Mouse (Mus musculus) erythroblast, embryonic 14.5 days (primary cell): Measurements from ENCODE around the gene Pfkfb4. TPM values are rescaled to one million over a fixed set of nuclear protein-coding genes. Genes with fewer than 3 reads are reported as not detected.

Experiments
- H3K27me3 ChIP-seq: 2 replicates; pipeline ENCODE4 v1.6.1; 2012; ENCODE audit warnings: inconsistent platforms; ENCODE audit not compliant: control insufficient read depth
- H3K36me3 ChIP-seq: 2 replicates; pipeline ENCODE4 v1.6.1; 2012; ENCODE audit warnings: mild to moderate bottlenecking, inconsistent platforms; ENCODE audit not compliant: control insufficient read depth
- H3K4me1 ChIP-seq: 2 replicates; pipeline ENCODE4 v1.6.1; 2012; ENCODE audit warnings: inconsistent platforms; ENCODE audit not compliant: control insufficient read depth
- H3K4me3 ChIP-seq: replicated peaks from 2 replicates; pipeline ENCODE3; 2012; ENCODE audit warnings: moderate library complexity, mild to moderate bottlenecking, inconsistent platforms
- H3K9me3 ChIP-seq: 2 replicates; pipeline ENCODE4 v1.6.1; 2012; ENCODE audit warnings: low read length, inconsistent platforms, mixed read lengths; ENCODE audit not compliant: control insufficient read depth
- GATA1 ChIP-seq: IDR thresholded peaks from 2 replicates; pipeline ENCODE4 v1.6.1; 2012; ENCODE audit warnings: low read length, inconsistent platforms, mixed read lengths
- TAL1 ChIP-seq: IDR thresholded peaks from 3 replicates; pipeline ENCODE4 v1.6.1; 2012; ENCODE audit warnings: low read length, inconsistent platforms, mixed read lengths
- polyA plus RNA-seq: library from polyadenylated mRNA; stranded (reverse); fragments of >175 nt; gene quantifications from 2 replicates; pipeline ENCODE4 v1.2.3, GENCODE M21; 2012

The Pfkfb4 gene
- polyA plus RNA-seq, 1 experiment = 0.05 TPM

DNA sequence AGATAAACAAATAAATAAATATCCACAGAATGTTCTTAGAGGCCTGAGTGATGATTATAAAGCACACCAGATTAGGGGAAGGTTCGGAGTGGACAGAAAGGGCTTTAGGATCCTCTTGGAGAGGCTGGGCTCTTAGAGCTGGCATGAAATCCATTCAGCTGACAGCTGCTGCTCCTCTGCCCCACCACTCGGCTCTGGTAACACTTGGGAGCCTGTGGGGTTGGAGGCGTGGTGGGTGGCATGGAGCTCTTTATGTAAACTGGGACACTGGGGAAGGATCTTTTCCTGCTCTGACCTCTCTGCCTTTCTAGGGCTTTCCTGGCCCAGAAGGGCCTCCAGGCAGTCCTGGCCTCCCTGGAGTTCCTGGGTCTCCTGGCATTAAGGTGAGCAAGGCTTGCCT is 28.0 kb upstream of the Pfkfb4 start:
- H3K27me3 ChIP-seq = no peaks in the 10 kb centered on the region

DNA sequence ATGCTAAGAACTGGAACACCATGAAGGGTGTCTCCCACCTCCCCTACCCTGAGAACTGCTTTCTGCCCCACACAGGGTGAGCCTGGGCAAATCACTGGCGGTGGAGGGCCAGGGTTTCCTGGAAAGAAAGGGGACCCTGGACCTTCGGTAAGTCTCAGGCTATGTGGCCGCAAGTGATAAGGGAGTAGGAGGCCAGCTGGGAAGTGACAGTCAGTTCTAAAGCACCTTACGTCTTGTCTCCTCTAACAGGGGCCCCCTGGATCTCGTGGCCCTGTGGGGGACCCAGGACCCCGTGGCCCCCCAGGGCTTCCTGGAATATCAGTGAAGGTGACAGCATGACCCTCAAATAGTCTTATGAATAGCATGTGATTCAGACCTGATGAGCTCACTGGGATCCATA is 27.2 kb upstream of the Pfkfb4 start:
- H3K9me3 ChIP-seq = no peaks in the 10 kb centered on the region

More for the DNA sequence above, 28.0 kb upstream of the Pfkfb4 start:
- no peak for TF ChIP-seq TAL1
- TF ChIP-seq GATA1 = no peak
- no peak overlapping the region for H3K4me3 ChIP-seq
- H3K9me3 ChIP-seq = no peaks in the 10 kb centered on the region
- H3K36me3 ChIP-seq = no peaks in the 10 kb centered on the region
- H3K4me1 ChIP-seq = no peaks in the 10 kb centered on the region; the same call in 1 of the 2 replicates

DNA sequence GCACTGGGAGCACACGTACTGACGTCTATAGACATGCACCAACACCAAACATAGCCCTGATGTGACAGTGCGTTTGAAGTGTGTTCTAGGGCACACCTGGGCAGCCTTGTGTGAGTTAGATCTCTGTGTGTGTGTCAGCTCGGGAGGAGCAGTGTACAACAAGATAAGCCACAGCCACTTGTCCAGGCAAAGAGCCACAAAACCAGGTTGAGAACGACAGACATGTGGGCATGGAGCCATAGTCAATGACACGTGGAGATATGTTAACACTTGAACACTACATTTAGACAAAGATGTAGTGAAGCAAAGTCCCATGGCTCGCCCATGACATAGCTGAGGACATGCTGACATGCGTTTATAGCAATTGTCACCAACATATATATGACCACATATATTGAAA is 21.0 kb upstream of the Pfkfb4 start:
- no peaks in the 10 kb centered on the region for H3K4me1 ChIP-seq
- no peaks in the 10 kb centered on the region for H3K36me3 ChIP-seq
- no peaks in the 10 kb centered on the region for H3K27me3 ChIP-seq
- no peak overlapping the region for H3K4me3 ChIP-seq
- TF ChIP-seq TAL1 = no peak
- TF ChIP-seq GATA1 = no peak
- no peaks in the 10 kb centered on the region for H3K9me3 ChIP-seq

More for the DNA sequence above, 27.2 kb upstream of the Pfkfb4 start:
- Histone ChIP-seq H3K4me3 (no peak overlapping the region), H3K36me3 (no peaks in the 10 kb centered on the region), H3K4me1 (no peaks in the 10 kb centered on the region; the same call in 1 of the 2 replicates), H3K27me3 (no peaks in the 10 kb centered on the region)
- no peak for TF ChIP-seq TAL1
- TF ChIP-seq GATA1 = no peak

DNA sequence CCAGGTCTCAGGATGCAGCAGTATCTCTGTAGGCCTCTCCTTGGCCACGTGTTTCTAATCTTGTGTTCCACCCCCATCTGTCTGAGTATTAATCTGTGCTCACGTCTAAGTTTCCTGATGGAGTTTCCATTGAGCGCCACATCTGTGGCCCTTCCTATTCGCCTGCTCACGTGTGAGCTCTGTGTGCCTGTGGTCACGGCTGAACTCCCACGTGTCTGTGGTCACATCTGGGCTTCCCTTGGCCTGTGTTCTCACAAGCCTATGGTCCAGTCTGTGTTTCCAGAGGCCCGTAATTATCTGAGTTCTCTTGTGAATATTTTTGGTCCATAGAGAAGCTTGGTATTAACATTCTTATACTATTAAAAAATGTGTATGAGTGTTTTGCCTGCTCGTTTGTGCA is 15.1 kb upstream of the Pfkfb4 start:
- no peak for TF ChIP-seq GATA1
- no peak for TF ChIP-seq TAL1

DNA sequence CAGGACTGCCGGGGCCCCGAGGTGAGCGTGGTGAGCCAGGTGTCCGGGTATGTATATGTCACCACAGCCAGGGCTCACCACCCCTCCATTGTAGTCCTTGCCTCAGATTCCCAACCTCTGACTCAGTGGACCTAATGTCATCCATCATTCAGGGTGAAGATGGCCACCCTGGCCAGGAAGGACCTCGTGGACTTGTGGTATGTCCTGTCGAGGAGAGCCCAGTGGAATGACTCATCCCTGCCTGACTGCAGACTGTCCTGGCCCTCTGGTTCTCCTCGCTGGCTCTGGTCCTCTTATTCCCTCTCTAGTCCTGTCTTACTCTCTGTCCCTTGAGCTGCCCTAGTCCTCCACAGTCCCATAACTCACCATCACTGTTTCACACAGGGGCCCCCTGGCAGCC is 13.6 kb upstream of the Pfkfb4 start:
- H3K36me3 ChIP-seq = no peaks in the 10 kb centered on the region
- no peak overlapping the region for H3K4me3 ChIP-seq
- no peaks in the 10 kb centered on the region for H3K27me3 ChIP-seq
- no peaks in the 10 kb centered on the region for H3K9me3 ChIP-seq
- no peak for TF ChIP-seq TAL1
- TF ChIP-seq GATA1 = no peak
- H3K4me1 ChIP-seq = peaks cover 10% of the 10 kb centered on the region

More for the DNA sequence above, 15.1 kb upstream of the Pfkfb4 start:
- H3K27me3 ChIP-seq = no peaks in the 10 kb centered on the region
- H3K4me3 ChIP-seq = no peak overlapping the region
- H3K9me3 ChIP-seq = no peaks in the 10 kb centered on the region
- H3K36me3 ChIP-seq = no peaks in the 10 kb centered on the region
- no peaks in the 10 kb centered on the region for H3K4me1 ChIP-seq

DNA sequence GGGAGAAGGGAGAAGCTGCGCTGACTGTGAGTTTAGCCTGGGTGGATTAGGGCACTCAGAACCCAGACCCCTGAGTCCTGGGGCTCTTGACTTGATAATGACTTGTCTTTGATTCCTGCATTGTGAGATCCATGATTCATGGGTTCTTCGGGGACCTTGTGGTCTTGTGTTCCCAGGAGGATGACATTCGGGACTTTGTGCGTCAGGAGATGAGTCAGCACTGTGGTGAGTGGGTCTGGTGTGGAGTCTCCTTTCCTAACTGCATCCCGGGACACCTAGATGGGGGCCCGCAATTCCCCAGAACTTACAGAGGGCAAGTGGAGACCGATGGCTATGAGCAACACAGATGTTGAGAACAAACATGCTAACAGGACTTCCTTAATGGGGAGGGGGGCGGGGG is 9.1 kb upstream of the Pfkfb4 start:
- H3K27me3 ChIP-seq = peaks cover 7% of the 10 kb centered on the region
- no peak overlapping the region for H3K4me3 ChIP-seq
- no peak for TF ChIP-seq TAL1
- no peak for TF ChIP-seq GATA1

DNA sequence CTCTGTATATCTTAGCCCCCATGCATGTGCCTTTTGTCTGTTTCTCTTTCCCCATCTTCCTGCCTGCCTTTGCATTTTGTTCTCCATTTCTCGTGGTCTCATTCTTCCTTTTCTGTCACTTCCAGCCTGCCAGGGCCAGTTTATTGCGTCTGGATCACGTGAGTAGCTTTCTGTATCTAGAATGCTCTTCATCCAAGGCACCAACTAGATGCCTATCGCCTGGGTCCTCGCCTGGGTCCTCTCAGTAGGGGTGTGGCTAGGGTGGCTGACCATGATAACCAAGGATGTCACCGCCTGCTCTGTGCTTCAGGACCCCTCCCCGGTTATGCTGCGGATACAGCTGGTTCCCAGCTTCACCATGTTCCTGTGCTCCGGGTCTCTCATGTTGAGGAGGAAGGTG is 8.4 kb upstream of the Pfkfb4 start:
- Histone ChIP-seq H3K36me3 (no peaks in the 10 kb centered on the region), H3K9me3 (no peaks in the 10 kb centered on the region), H3K4me3 (peak overlapping the region; percentile 21), H3K4me1 (peaks cover 39% of the 10 kb centered on the region), H3K27me3 (peaks cover 7% of the 10 kb centered on the region)
- TF ChIP-seq TAL1 (no peak), GATA1 (no peak)

More for the DNA sequence above, 9.1 kb upstream of the Pfkfb4 start:
- Histone ChIP-seq H3K9me3 (no peaks in the 10 kb centered on the region), H3K36me3 (no peaks in the 10 kb centered on the region), H3K4me1 (peaks cover 32% of the 10 kb centered on the region)

DNA sequence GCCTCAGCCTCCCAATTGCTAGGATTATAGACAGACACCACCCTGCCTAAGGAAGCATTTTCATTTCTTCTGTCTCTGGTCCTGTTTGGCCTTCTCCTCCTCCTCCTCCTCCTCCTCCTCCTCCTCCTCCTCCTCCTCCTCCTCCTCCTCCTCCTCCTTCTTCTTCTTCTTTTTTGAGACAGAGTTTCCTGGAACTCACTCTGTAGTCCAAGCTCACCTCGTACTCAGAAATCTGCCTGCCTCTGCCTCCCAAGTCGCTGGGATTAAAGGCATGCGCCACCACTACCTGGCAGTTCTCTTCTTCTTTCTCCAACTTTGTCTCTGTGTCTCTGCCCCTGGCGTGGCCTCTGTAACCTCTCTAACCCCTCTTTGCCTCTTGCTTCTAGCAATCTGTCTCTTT is 5.9 kb upstream of the Pfkfb4 start, which contains the start of gene Ucn2:
Ucn2 (plus strand) TSS at position 301 of the 400 bp plus-strand sequence.
- H3K4me3 ChIP-seq = no peak within 1 kb of the TSS
- peaks cover 7% of the 10 kb centered on the region for H3K27me3 ChIP-seq
- H3K4me1 ChIP-seq = peaks cover 63% of the 10 kb centered on the region
- H3K9me3 ChIP-seq = no peaks in the 10 kb centered on the region
- no peak for TF ChIP-seq GATA1
- TF ChIP-seq TAL1 = no peak
- no peaks in the 10 kb centered on the region for H3K36me3 ChIP-seq

DNA sequence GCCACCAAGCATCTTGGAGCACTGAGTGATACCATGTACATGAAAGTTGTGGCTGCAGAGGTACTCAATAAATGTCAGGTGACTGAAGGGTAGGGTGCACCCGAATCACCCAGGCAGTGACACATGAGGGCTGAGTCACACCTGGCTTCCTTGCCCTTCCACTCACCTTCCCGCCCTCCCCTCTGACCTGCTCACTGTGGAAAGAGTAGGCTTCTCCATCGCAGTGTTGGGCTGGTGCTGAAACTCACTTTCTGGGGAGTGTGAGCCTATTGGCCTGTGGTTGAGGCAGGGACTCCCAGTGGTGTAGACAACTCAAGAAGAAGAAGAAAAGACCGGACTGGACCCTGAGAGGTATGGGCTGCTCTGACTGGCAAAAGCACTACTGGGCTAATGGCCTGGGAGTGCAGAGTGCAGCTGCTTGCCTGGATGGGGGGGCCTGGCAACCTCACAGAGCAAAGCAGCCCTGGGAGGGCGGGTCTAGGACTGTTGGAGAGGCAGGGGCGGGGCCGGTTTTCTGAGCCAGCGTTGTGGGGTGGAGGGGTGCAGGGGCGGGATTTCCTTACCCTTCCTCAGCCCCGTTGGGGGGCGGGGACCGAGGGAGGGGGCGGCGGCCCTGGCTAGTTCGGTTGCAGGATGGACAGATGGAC is 3.8 kb upstream of the Pfkfb4 start:
- no peak for TF ChIP-seq GATA1
- no peak for TF ChIP-seq TAL1
- peaks cover 75% of the 10 kb centered on the region for H3K4me1 ChIP-seq
- peaks cover 7% of the 10 kb centered on the region for H3K27me3 ChIP-seq
- no peaks in the 10 kb centered on the region for H3K36me3 ChIP-seq
- no peak overlapping the region for H3K4me3 ChIP-seq
- no peaks in the 10 kb centered on the region for H3K9me3 ChIP-seq

DNA sequence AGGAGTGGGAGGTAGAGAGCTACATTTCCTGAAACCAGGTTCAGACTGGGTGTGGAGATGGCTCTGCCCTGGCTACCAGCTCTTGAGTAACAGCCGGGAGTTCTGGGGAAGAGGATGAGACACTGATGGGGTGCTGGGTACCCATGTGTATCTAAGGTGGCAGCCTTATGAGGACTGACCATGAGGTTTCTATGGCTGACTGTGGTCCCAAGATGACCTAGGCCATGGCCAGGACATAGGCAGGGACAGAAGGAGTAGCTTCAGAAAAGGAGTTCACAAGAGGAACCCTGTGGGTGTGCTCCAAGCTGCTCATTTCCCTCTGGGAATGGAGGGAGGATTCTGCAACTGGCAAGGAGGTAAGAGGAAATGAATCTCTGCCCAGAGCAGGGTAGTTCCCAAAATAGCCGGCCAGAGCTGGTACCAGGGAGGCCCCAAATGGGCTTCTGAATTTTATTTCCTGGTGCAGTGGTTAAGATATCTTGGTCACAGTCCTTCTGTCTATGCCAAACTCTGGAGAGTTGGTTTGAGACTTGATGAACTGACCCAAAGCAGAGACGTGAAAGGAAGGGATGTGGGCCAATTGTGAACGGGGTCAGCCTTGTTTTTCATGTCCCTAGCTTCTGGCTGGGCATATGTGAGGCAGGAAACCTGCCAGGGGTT is 1.6 kb upstream of the Pfkfb4 start:
- Histone ChIP-seq H3K4me1 (peaks cover 58% of the 10 kb centered on the region), H3K27me3 (peaks cover 3% of the 10 kb centered on the region), H3K36me3 (no peaks in the 10 kb centered on the region), H3K4me3 (no peak overlapping the region), H3K9me3 (no peaks in the 10 kb centered on the region)
- no peak for TF ChIP-seq TAL1
- no peak for TF ChIP-seq GATA1
